Mouse (Mus musculus) CD4-positive helper T cell, adult 2 months (primary cell): ENCODE results near the gene Spag7.

ENCODE experiments used
- DNase-seq: peaks from one replicate; pipeline ENCODE4 v3.0.0-alpha.2; 2012; ENCODE audit warnings: low read depth, missing footprints, low spot score

The Spag7 gene

DNA sequence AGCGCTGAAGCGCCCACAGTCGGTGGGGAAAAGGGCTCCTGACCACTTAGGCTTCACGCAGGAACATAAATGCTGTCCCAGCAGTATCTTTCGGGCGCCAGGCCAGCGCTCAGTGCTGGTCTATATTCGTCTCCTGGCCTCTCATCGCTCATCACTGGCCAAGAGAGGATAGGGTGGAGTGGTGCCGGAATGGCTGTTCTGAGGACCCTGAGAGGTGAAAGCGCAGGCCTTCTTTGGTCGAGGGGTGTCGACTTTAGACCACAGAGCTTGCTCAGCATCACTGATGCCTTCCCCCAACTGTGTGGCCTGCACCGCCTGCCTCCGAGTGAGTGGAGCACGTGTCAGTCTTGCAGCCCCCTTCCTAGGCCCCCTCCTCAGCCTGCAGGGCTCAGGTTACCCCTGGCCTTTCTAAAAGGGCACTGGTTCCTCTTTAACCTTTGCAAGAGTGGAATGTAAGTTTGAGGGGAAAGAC lies 12.7 kb downstream of the Spag7 start:
- DNase-seq, result no peak

GRCm38 (mm10) chr11:70655571-70656455 lies 13.4 kb downstream of the Spag7 start:
- DNase-seq, result no peak

GRCm38 (mm10) chr11:70654923-70655570 lies 14.2 kb downstream of the Spag7 start:
- peak; percentile 93 for DNase-seq

GRCm38 (mm10) chr11:70654198-70654922 lies 14.9 kb downstream of the Spag7 start, which contains the start of gene Pfn1:
TSS of gene Pfn1 (minus strand) at chr11:70654644.
- peak; percentile 94 for DNase-seq

GRCm38 (mm10) chr11:70653345-70654197 lies 15.6 kb downstream of the Spag7 start:
- DNase-seq, result peak; percentile 87

DNA sequence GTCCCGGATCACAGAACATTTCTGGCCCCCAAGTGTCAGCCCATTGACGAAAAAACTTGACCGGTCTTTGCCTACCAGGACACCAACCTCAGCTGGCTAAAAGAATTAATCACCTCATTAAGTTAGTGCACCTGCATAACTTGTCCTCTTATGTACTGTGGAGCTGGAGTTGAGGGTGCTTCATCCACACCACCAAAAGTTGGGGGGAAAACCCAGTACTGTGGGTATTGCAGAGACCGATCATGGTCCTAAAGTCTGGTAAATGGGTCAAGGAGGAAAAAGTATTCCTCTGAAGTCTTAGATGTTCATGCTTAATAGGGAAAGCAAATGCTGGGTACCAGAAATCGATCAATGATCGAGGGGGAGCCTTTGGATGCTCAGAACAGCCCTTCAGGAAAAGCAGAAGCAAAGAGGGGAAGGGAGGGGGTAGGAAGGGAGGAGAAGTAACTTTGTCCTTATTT lies 16.3 kb downstream of the Spag7 start:
- no peak for DNase-seq

DNA sequence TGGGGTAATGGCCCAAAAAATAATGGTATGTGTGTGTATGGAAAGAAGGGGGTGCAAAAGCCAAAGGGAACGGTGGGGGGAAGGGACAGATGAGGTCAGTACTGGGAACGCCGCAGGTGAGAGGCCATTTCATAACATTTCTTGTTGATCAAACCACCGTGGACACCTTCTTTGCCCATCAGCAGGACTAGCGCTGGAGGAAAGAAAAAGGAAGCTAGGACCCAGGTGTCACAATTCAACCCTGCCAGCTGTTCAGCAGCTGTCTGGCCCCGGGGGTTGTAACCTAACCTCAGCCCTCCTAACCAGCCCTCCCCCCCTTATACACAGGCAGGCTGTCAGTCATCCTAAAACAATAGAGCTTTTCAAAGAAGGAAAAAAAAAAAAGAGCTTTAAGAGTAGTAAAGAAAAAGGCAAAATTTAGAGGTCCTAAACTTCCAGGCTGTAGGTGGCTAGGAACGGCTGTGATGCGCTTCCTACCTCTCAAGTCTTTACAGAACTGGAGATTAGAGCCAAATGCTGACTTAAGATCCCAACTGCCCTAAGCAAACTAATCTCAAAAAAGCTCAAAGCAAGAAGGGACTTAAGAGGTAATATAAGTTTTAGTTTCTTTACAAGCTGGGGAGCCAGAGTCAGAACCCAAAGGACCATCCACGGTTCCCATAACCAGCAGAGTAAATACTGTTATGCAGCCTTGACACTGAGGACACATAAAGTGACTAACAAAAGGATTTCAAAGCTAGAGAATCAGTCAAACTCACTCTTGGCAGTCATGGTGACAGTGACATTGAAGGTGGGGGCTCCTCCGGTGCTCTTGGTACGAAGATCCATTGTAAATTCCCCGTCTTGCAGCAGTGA lies 17.0 kb downstream of the Spag7 start:
- peak; percentile 51 for DNase-seq

- peak; percentile 63 for DNase-seq
Observed at GRCm38 (mm10) chr11:70651391-70651790, 17.8 kb downstream of the Spag7 start.

GRCm38 (mm10) chr11:70650322-70651175 lies 18.7 kb downstream of the Spag7 start:
- peak; percentile 90 for DNase-seq

DNA sequence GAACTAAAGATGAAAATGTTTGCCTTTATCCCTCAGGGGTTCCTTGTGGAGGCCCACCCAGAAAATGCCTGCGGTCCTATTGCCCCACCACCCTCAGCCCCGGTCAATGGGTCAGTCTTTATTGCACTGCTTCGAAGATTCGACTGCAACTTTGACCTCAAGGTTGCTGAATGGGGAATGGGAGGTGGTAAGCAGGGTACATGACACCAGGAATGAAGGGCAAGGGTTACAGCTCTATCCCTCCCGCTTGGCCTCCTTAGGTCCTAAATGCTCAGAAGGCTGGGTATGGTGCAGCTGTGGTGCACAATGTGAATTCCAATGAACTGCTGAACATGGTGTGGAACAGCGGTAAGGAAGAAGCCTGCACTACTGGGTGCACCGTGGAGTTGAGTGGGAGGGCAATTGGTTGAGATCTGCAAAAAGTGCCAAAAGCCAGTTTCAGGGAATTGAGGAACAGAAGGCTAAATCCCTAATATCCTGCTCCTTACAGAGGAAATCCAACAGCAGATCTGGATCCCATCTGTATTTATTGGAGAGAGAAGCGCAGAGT lies 20.0 kb downstream of the Spag7 start:
- DNase-seq, result peak; percentile 29

DNA sequence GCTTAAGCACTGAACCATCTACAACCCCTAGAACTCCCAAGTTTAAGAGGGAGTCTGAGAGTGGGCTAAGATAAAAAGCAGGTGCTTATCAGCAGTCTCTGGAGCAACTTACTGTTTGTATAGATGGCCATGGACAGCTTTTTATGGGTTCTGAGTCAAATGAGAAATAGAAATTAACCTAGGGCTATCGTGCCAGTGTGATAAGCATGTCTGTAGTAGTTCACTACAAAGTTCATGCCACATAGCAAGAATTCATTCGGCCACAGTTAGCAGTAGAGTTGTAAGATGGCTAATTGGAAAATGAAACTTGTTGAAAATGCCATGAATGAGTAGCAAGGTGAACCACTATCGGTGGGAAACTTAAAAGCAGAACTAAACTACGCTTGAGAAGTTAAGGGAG lies 20.7 kb downstream of the Spag7 start:
- peak; percentile 55 for DNase-seq

GRCm38 (mm10) chr11:70647716-70648420 lies 21.3 kb downstream of the Spag7 start:
- peak; percentile 53 for DNase-seq

- DNase-seq, result peak; percentile 99
Observed at GRCm38 (mm10) chr11:70646691-70647650, 22.2 kb downstream of the Spag7 start, which contains the start of the genes Rnf167 and Slc25a11. TSS of gene Rnf167 (plus strand) at chr11:70647235. TSS of gene Slc25a11 (minus strand) at chr11:70647479.

GRCm38 (mm10) chr11:70646259-70646555 lies 23.0 kb downstream of the Spag7 start:
- DNase-seq, result no peak

DNA sequence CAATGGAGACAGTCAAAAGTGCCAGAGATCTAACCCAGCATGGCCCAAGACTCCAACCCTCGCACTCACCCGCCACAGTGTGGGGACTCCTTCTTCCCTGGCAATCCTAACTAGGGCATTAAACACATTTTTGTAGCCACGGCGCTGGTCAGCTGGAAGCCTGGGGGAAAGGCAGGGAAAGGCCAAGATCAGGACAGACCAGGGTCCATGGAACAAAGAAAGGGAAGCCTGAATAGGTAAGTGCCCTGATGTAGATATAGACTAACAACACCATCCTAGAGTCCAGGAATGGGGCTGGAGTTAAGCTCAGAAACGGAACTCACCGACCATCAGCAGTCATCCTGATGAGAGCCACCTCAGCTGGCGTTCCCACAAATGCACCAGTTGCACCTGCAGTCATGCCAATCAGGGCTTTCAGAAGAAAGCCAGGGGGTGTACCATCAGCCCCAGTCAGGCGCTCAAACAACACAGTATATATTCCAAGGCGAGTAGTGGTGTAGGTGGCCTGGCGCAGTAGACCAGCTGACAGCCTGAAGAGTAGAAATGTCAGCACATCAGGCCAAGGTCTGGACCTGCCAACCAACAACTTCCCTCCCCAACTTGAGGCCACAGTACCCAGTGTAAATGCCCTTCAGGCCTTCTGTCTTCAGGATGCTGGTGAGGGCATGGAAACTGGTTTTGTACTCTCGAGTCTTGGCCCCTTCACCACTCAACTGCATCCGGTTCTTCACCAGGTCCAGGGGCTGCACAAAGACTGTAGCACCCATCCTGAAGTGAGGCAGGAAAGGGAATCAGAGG lies 23.6 kb downstream of the Spag7 start:
- DNase-seq, result peak; percentile 20

DNA sequence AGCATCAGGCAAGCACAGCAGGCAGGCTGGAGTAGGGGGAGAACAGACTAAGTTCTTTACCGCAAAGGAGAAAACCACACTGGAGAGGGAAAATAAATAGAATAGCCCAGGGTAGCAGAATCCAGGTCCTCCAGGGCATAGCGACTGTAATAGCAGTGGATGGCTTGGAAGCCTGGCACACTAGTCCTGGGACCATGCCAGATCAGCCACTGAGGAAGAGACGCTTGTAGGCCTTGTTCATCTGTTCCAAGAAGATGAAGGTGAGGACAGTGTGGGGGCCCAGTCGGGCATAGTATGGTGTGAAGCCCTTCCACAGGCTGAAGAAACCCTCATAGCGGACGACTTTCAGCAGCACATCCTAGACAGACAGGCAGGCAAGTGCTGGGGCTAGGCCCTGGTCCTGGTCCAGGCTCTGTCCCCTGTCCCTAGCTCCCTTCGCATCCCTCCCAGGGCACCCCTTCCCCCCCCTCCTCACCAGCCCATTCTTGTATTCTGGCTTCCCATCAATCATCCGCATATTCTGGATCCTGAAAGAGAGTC lies 24.6 kb downstream of the Spag7 start:
- DNase-seq, result no peak
